In the genomic region with DNA sequence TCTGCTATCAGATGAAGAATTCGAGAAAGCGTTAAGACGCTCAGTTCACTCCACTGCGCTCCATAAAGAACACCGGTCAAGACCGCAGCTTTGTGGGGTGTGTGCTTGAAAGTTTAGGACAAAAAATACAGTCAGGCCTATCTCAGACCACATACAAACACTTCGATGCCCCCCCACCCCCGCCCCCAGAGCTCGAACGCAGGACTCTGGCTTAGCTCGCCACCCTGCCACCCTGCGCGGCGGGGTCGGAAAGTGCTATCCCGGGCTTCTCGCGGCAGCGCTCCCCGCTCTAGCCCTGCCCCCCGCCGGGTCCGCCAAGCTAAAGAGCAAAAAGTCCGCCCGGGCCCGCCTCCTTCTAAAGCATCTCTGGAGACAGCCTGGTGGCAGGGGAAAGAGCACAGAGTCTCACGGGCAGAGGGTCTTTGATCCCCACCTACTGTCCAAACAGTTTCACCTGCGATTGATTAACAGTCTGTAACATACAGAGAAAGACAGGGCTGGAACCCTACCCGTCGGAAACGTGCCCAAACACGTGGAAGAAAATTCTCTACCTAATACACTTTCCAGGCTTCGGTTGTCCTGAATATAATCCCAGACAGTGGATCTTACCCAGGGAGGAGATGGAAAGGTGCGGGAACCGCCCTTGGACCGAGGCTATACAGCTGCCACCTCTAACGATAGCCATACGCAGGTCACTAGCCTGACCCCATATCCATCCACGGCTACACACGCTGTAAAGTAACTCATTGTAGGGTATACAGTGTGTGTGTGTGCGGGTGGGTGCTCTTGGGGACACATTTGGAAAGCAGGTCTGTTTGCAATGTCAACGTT, we compare ENCODE assay signal across 8 mouse cellular contexts. TPM values are rescaled to one million over a fixed set of nuclear protein-coding genes. Genes with fewer than 3 reads are reported as not detected.
DNase-seq lines count a peak whose midpoint lies in the region; ATAC-seq lines count a peak whose summit lies in the region.

No protein-coding gene starts in this region.

- ATAC-seq in heart, embryonic 13.5 days (ENCODE audit: extremely low read depth, insufficient number of reproducible peaks, low FRiP score, low TSS enrichment), result 0 out of 2 replicates have a peak, but pooled peaks have one; percentile 28
- ATAC-seq in hindbrain, embryonic 14.5 days (ENCODE audit: low FRiP score), result no peak

- H3K4me3 ChIP-seq in heart, embryonic 13.5 days, result peak overlapping the region; percentile 57
- peak overlapping the region; percentile 38 for H3K4me3 ChIP-seq in hindbrain, embryonic 14.5 days (replicated peaks; ENCODE audit: low read length)
- H3K4me3 ChIP-seq in midbrain, embryonic 10.5 days, result peak overlapping the region; percentile 86

- H3K36me3 ChIP-seq in heart, embryonic 13.5 days, result no peaks in the 10 kb centered on the region
- no peaks in the 10 kb centered on the region for H3K36me3 ChIP-seq in hindbrain, embryonic 14.5 days (replicated peaks; ENCODE audit: control insufficient read depth, insufficient read depth)
- H3K36me3 ChIP-seq in midbrain, embryonic 10.5 days, result peaks cover 22% of the 10 kb centered on the region

- H3K9ac ChIP-seq in heart, embryonic 13.5 days, result peak overlapping the region; percentile 81
- peak overlapping the region; percentile 53 for H3K9ac ChIP-seq in hindbrain, embryonic 14.5 days

- H3K27ac ChIP-seq in heart, embryonic 13.5 days (replicated peaks), result peak overlapping the region; percentile 69
- peak overlapping the region; percentile 72 for H3K27ac ChIP-seq in hindbrain, embryonic 14.5 days
- peak overlapping the region; percentile 96 for H3K27ac ChIP-seq in midbrain, embryonic 10.5 days (replicated peaks)

- H3K4me2 ChIP-seq in heart, embryonic 13.5 days, result peak overlapping the region; percentile 91
- peak overlapping the region; percentile 71 for H3K4me2 ChIP-seq in hindbrain, embryonic 14.5 days (replicated peaks)

- no peak for DNase-seq in heart, postnatal 36 days
- DNase-seq in embryo, embryonic 11 days, result peak; percentile 87
- DNase-seq in hindbrain, embryonic 14.5 days (ENCODE audit: low spot score), result no peak
- peak; percentile 81 for DNase-seq in midbrain, embryonic 10.5 days (ENCODE audit: low spot score)
- DNase-seq in cerebellum, adult 9-10 months, result no peak
- no peak for DNase-seq in cerebellum, postnatal 14 days
- no peak for DNase-seq in left cerebral cortex, adult 8-10 months (ENCODE audit: low spot score in 2 of 2)

- no peaks in the 10 kb centered on the region for H3K9me3 ChIP-seq in heart, embryonic 13.5 days
- no peaks in the 10 kb centered on the region for H3K9me3 ChIP-seq in hindbrain, embryonic 14.5 days (ENCODE audit: control insufficient read depth, low read length)
- H3K9me3 ChIP-seq in midbrain, embryonic 10.5 days (replicated peaks), result no peaks in the 10 kb centered on the region

- intact Hi-C loops in heart, postnatal 36 days (cut with DNase I), result no loop called here

- under 1% methylated on average over 42 of the region's 42 CpGs for WGBS in heart, embryonic 13.5 days
- under 1% methylated on average over 42 of the region's 42 CpGs for WGBS in hindbrain, embryonic 14.5 days
- WGBS in midbrain, embryonic 10.5 days, result under 1% methylated on average over 42 of the region's 42 CpGs

- peaks cover 93% of the 10 kb centered on the region for H3K27me3 ChIP-seq in heart, embryonic 13.5 days (replicated peaks)
- peaks cover 35% of the 10 kb centered on the region for H3K27me3 ChIP-seq in hindbrain, embryonic 14.5 days (ENCODE audit: control insufficient read depth, insufficient read depth, low read length)
- peaks cover 45% of the 10 kb centered on the region for H3K27me3 ChIP-seq in midbrain, embryonic 10.5 days (ENCODE audit: low read depth, poor library complexity, severe bottlenecking)

- peaks cover 59% of the 10 kb centered on the region for H3K4me1 ChIP-seq in heart, embryonic 13.5 days
- H3K4me1 ChIP-seq in hindbrain, embryonic 14.5 days (replicated peaks; ENCODE audit: control insufficient read depth, insufficient read depth, low read length), result peaks cover 54% of the 10 kb centered on the region
- H3K4me1 ChIP-seq in midbrain, embryonic 10.5 days, result peaks cover 70% of the 10 kb centered on the region

RNA-seq across cellular contexts. Expression of gene Col2a1, which starts 1.3 kb away (rescaled TPM):
- polyA plus RNA-seq in heart, embryonic 13.5 days (2015; fragmentation: Nextera tagmentation; extraction: Ambion mirVana), result 26.1 and 27.8 TPM in 2 replicates
- total RNA-seq in heart, postnatal 36 days (2021), result under 1 TPM; 0.08 to 0.46 TPM
- polyA plus RNA-seq in hindbrain, embryonic 14.5 days (2014; fragmentation: Nextera tagmentation; extraction: Ambion mirVana), result 24.0 and 30.8 TPM in 2 replicates
- polyA plus RNA-seq in midbrain, embryonic 10.5 days (2016; fragmentation: Nextera tagmentation; extraction: Ambion mirVana), result 142 and 151 TPM in 2 replicates
- 1 to 10 TPM; 1.3 to 2.2 (median 1.6) TPM for total RNA-seq in left cerebral cortex, adult 8-10 months (2022)

RNA-seq across cellular contexts. Expression of gene Tmem106c, which starts 39.2 kb away (rescaled TPM):
- polyA plus RNA-seq in heart, embryonic 13.5 days (2015; fragmentation: Nextera tagmentation; extraction: Ambion mirVana), result 29.6 and 36.5 TPM in 2 replicates
- 10 to 100 TPM; 10.6 to 12.0 TPM for total RNA-seq in heart, postnatal 36 days (2021)
- polyA plus RNA-seq in hindbrain, embryonic 14.5 days (2014; fragmentation: Nextera tagmentation; extraction: Ambion mirVana), result 54.9 and 58.0 TPM in 2 replicates
- 55.6 and 61.1 TPM in 2 replicates for polyA plus RNA-seq in midbrain, embryonic 10.5 days (2016; fragmentation: Nextera tagmentation; extraction: Ambion mirVana)
- 10 to 100 TPM; 32.2 to 37.7 (median 34.1) TPM for total RNA-seq in left cerebral cortex, adult 8-10 months (2022)

Comparison
In these comparisons a context has a peak if more than half of its experiments do, and no peak if none do; other contexts are left out.
1. DNase-seq: peak in embryo, embryonic 11 days (single experiment) and midbrain, embryonic 10.5 days (single experiment); none in heart, postnatal 36 days (0 of 2), hindbrain, embryonic 14.5 days (single experiment), cerebellum, adult 9-10 months (single experiment), cerebellum, postnatal 14 days (0 of 2) and left cerebral cortex, adult 8-10 months (0 of 2).
2. Peak in every context shown above with its lines, with median percentiles within 50 percentile points of each other: H3K27ac ChIP-seq and H3K4me3 ChIP-seq.